Mouse (Mus musculus): Measurements from ENCODE around the gene Csta1.
A peak's percentile ranks its signal among the peaks of the same experiment; 100 is the strongest.

The Csta1 gene

DNA sequence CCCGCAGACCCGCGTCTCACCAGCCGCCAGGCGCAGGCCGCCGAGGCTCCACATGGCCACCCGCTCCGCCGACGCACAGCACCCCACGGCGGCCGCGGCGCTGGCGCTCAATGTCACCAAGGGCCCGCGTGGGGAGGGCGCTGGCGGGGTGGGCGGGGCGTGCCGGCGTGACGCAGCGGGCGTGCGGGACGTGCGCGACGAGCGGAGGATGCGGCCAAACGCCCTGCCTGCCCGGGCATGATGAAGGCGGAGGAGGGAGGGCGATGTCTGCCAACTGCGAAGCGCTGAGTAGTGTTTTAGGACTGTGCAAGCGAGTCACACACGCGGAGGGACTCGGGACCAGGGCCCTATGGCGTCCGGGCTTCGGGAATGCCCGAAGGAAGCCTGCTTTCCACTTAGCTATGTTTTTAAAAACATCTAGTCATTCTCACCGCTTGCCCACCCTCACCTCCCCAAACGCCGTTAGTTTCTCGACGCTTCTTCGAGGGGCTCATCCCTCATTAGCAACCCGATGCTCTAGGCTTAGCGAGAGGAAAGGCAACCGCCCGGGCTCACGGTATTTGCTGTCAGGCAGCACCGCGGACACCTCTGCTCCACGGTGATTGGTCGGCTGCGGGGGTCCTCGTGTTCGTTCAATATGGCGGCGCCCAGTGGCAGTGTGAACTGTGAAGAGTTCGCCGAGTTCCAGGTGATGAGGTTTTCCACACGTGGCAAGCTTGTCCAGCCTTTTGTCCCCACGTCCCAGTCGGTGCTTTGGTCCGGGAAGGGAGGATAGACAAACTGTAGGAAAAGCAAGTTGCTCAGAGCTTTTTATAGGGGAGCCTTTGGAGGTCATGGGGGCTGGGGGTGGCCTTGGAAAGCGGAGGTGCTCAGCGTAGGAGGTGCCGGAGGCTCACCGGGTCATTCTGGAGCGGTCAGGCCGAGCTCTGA, 59.3 kb downstream of the Csta1 start, which contains the start of the genes Fam162a and Ccdc58:
Fam162a (minus strand) TSS at position 145 of the 930 bp plus-strand sequence.
Ccdc58 (plus strand) TSS at position 236 of the 930 bp plus-strand sequence.
- peak; percentile 96 for DNase-seq (ENCODE audit: low read depth, low spot score)

DNA sequence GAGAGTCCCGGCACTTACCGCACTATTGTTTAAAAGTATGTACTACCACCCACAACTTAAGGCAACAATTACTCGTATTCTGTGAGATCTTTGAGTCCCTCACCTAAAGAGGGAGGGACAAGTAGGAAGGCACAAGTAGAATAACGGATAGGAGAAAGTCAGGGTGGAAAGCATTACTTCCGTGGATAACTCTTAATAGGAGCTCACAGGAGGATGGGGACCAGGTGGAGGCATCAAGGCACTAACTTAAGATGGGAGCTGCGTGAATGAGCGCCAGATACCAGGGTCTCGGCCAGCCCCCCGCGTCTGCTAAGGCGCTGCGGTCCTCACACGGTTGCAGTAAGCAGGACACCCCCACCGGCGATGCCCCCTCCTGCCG, 60.0 kb downstream of the Csta1 start:
- no peak for DNase-seq (ENCODE audit: low read depth, low spot score)
